Mouse (Mus musculus) neural tube, embryonic 12.5 days (tissue): Measurements from ENCODE around the gene Gm20388. TPM values are rescaled to one million over a fixed set of nuclear protein-coding genes. Genes with fewer than 3 reads are reported as not detected.

Experiments
- ATAC-seq: fragments of 200-750 bp; cut with Nextera tagmentation; 2 replicates; pipeline ENCODE4 v1.8.0; 2017; ENCODE audit warnings: low read depth, mild to moderate bottlenecking, moderate TSS enrichment, moderate library complexity; ENCODE audit not compliant: low FRiP score
- H3K27ac ChIP-seq: fragments of 300-500 bp; sonication (generic); 2 replicates; pipeline ENCODE4 v1.5.1; 2016
- H3K27me3 ChIP-seq: fragments of 300-500 bp; sonication (generic); replicated peaks from 2 replicates; pipeline ENCODE4 v1.6.1; 2016; ENCODE audit warnings: mild to moderate bottlenecking
- H3K36me3 ChIP-seq: fragments of 300-500 bp; sonication (generic); 2 replicates; pipeline ENCODE4 v1.6.1; 2016; ENCODE audit warnings: mild to moderate bottlenecking
- H3K4me1 ChIP-seq: fragments of 300-500 bp; sonication (generic); 2 replicates; pipeline ENCODE4 v1.6.1; 2016
- H3K4me2 ChIP-seq: fragments of 300-500 bp; sonication (generic); replicated peaks from 2 replicates; pipeline ENCODE4 v1.6.1; 2016; ENCODE audit warnings: mild to moderate bottlenecking
- H3K4me3 ChIP-seq: fragments of 300-500 bp; sonication (generic); 2 replicates; pipeline ENCODE4 v1.5.1; 2016
- H3K9ac ChIP-seq: fragments of 300-500 bp; sonication (generic); 2 replicates; pipeline ENCODE4 v1.6.1; 2016; ENCODE audit warnings: mild to moderate bottlenecking
- H3K9me3 ChIP-seq: fragments of 300-500 bp; sonication (generic); 2 replicates; pipeline ENCODE4 v1.6.1; 2016; ENCODE audit warnings: mild to moderate bottlenecking
- WGBS: fragments of 180-500 bp; shearing (Covaris S2); methylation state at CpG from one replicate; pipeline ENCODE4 v1.1.7; 2016; 5-methylcytosine and 5-hydroxymethylcytosine counted together
- polyA plus RNA-seq: library from polyadenylated mRNA; unstranded; fragments of >200 nt; fragmentation: Nextera tagmentation; extraction: Ambion mirVana; gene quantifications from 2 replicates; pipeline ENCODE4 v1.2.1, GENCODE M21; 2016

Gm20388 gene
- polyA plus RNA-seq, 1 experiment from 2014 or later = not detected

DNA sequence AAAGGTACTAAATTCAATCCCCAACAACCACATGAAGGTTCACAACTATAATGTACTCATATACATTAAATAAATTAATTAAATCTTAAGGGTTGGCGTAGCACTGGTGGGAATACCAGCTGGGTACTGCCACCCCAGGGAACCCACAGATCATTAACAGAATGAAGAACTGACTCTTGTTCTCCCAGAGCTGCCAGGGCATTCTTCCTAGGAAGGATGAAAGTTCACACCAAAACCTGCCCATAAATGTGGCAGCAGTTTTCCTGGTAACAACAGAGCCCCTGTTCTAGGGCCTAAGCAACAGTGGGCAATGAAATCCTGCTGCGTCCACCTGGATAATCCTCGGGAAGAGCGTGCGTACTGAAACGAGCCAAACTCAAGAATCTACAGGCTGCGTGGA is 2531.7 kb downstream of the Gm20388 start:
- Histone ChIP-seq H3K9ac (peak overlapping the region; percentile 86), H3K9me3 (no peaks in the 10 kb centered on the region), H3K36me3 (peaks cover 22% of the 10 kb centered on the region), H3K4me3 (peak overlapping the region; percentile 68), H3K27ac (no peak overlapping the region), H3K4me2 (peak overlapping the region; percentile 89), H3K27me3 (no peaks in the 10 kb centered on the region), H3K4me1 (peaks cover 30% of the 10 kb centered on the region)
- no peak for ATAC-seq
- 17% methylated on average over 7 of the region's 7 CpGs for WGBS

DNA sequence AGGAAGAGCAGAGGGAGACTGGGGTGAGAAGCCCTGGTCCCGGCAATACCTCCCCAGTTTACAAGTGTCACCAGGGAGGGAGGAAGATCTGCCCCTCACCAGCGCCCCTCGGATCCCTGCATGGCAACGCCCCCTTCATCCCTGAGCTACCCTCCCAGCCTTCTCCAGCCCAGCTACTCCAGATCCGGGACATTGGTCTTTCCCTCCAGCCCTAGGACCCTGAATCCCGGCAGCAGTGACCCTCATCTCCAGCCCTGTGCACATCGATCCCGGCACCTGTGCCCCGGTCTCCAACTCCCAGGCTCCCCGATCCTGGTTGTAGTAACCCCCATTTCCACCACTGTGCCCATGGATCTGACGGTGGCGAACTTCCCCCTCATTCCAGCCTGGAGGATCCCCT is 2532.1 kb downstream of the Gm20388 start:
- Histone ChIP-seq H3K4me3 (peak overlapping the region; percentile 68), H3K36me3 (peaks cover 18% of the 10 kb centered on the region), H3K27ac (peak overlapping the region; percentile 65), H3K4me1 (peaks cover 30% of the 10 kb centered on the region), H3K9me3 (no peaks in the 10 kb centered on the region), H3K9ac (peak overlapping the region; percentile 86), H3K4me2 (peak overlapping the region; percentile 89), H3K27me3 (no peaks in the 10 kb centered on the region)
- 2% methylated on average over 12 of the region's 12 CpGs for WGBS
- peak; percentile 39 for ATAC-seq

DNA sequence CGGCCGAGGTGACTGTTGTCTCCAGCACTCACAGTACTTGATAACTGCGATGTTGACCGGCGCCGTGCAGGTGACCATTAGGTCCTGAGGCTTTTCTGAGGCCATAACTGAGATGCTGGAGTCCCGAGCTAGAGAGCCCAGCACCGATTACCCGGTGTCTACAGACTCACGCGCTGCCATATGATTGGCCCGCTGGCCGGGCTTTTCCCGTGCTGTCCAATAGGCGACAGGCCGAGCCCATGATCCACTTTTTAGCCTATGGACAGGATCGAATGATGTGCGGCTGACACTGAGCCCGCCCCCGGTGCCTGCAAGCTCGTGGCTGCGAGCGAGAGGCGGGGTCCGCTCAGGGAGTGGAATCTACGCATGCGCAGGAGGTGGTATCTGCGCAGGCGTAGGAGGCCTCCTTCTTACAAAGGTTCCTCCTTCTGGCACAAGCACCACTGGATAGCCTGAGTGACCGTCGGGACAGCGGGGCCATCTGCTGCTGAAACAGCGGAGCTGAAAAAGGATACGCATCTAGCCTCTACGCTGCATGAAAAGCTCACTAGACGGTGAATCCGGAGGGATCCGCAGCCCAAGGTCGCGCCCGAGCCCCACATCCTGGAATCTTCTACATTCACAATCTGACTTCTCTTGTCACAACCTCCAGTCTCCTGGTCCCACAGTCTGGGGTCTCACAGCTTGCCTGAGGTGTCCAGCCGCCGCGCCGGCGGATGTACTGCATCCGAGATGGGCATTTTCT is 2532.8 kb downstream of the Gm20388 start, which contains the start of gene Mvd:
Mvd (minus strand) TSS at position 161 of the 745 bp plus-strand sequence.
- Histone ChIP-seq H3K9ac (peak within 1 kb of the TSS; percentile 86), H3K27me3 (no peaks in the 10 kb centered on the region), H3K4me3 (peak within 1 kb of the TSS; percentile 68), H3K4me1 (peaks cover 30% of the 10 kb centered on the region), H3K36me3 (peaks cover 11% of the 10 kb centered on the region), H3K9me3 (no peaks in the 10 kb centered on the region), H3K4me2 (peak within 1 kb of the TSS; percentile 89), H3K27ac (peak within 1 kb of the TSS; percentile 94)
- WGBS = under 1% methylated on average over 47 of the region's 47 CpGs
- ATAC-seq = peak; percentile 98

DNA sequence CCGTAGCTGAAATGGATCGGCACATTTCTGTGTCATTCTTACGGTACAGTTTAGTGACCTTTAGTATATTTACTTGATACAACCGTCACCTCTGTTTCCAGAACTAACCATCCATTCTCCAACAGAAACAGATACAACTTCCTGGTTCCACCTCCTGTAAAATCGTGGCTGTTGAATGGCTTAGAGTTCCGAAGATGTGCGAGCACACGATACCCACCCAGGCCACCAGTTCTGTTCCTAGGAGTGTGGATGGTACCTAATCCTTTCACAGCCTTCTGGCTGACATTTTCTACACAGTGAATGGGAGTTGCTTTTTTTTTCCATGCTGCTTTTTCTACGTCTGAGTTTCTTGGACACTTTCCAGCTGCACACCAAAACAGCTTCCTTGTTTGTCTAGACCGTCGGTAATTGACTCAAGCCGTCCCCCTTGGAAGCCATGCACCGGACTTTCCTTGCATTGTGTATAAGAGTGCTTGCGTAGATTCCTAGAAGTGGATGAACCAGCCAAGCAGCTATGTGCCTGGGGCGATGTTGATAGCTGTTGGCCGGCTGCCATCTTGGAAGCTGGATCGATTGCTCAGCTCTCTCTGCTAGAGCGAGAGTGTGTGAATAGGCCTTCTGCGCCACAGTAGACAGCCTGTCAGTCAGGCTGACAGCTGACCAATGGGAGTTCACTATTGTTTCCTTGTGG is 2533.6 kb downstream of the Gm20388 start:
- Histone ChIP-seq H3K9ac (peak overlapping the region; percentile 67), H3K36me3 (peaks cover 5% of the 10 kb centered on the region), H3K27ac (peak overlapping the region; percentile 94), H3K27me3 (no peaks in the 10 kb centered on the region), H3K4me1 (peaks cover 30% of the 10 kb centered on the region), H3K9me3 (no peaks in the 10 kb centered on the region), H3K4me3 (peak overlapping the region; percentile 68), H3K4me2 (peak overlapping the region; percentile 89)
- 22% methylated on average over 19 of the region's 19 CpGs for WGBS
- ATAC-seq = 0 out of 2 replicates have a peak, but pooled peaks have one; percentile 2

DNA sequence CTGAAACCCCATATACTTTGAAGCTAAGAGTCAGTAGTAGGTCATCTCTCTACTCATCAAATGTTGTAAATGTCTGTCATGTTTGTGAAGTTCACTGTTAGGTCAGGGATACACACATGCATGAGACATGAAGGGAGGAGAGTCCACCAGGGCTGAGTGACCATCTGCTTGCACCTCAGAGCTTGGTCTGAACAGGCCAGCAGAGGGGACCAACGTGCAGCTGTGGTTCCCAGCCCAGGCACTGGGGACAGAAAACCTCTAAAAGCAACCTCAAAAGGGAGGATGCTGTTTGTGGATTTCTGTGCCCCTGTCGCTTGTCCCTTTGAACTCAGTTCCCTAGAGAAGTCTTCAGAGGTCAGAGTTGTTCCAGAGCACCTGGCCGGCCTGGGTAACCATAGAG is 2534.6 kb downstream of the Gm20388 start:
- Histone ChIP-seq H3K4me3 (no peak overlapping the region; the same call in 1 of the 2 replicates), H3K36me3 (no peaks in the 10 kb centered on the region), H3K27ac (no peak overlapping the region), H3K9me3 (no peaks in the 10 kb centered on the region), H3K9ac (no peak overlapping the region), H3K27me3 (no peaks in the 10 kb centered on the region), H3K4me1 (peaks cover 30% of the 10 kb centered on the region), H3K4me2 (peak overlapping the region; percentile 89)
- 71% methylated on average over 3 of the region's 3 CpGs for whole genome bisulfite sequencing
- no peak for ATAC-seq

DNA sequence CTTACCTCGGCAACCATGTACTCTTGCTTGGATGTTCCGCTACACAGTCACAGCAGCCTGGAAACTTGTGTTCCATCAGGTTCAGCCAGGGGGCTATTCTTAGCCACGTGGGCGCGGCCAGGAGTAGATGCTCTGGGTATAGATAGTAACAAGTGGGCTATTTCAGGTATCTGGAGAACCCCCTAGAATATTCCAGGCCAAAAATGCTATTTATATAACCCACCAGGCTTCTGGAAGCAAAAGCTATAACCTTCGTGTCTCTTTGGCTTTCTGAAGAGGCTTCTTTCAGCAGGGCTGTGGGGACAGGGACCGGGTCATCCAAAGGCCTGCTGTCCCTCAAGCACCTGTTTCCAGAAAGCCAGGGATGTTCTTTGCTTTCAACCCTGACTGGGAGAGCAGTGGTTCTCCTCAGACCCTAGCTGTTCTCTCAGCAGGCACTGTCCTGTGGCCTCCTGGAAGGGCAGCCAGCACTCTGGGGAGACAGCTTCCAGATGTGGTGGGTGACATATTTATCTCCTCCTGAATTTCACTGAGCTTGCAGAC is 2540.6 kb downstream of the Gm20388 start:
- 84% methylated on average over 7 of the region's 7 CpGs for WGBS
- Histone ChIP-seq H3K9ac (no peak overlapping the region), H3K27ac (no peak overlapping the region), H3K4me1 (no peaks in the 10 kb centered on the region), H3K4me2 (no peak overlapping the region), H3K4me3 (no peak overlapping the region), H3K27me3 (peaks cover 3% of the 10 kb centered on the region; the same call in 1 of the 2 replicates), H3K9me3 (no peaks in the 10 kb centered on the region), H3K36me3 (no peaks in the 10 kb centered on the region)
- ATAC-seq = no peak

DNA sequence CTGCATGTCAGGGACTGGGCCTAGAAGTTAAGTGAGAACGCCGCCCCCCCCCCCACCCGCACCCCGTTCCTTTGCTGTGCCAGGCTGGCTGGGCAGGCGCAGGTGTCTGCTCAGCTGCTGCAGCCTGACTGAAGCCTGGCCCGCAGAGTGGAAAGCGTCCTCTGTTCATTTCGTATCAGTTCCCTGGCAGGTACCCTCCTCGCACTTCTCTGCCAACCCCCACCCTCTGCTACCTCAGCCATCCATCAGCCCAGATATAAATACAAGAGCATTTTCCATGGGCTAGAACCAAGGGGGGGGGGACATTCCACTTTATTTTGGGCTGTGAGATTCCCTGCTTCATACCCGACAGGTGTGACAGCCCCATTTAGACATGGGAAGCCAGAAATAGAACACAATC is 2541.5 kb downstream of the Gm20388 start:
- H3K4me1 ChIP-seq = no peaks in the 10 kb centered on the region
- no peak overlapping the region for H3K27ac ChIP-seq
- no peak overlapping the region for H3K4me2 ChIP-seq
- H3K9me3 ChIP-seq = no peaks in the 10 kb centered on the region
- ATAC-seq = no peak
- no peak overlapping the region for H3K9ac ChIP-seq
- 85% methylated on average over 10 of the region's 10 CpGs for WGBS
- H3K4me3 ChIP-seq = no peak overlapping the region
- H3K27me3 ChIP-seq = peaks cover 3% of the 10 kb centered on the region; the same call in 1 of the 2 replicates
- no peaks in the 10 kb centered on the region for H3K36me3 ChIP-seq

DNA sequence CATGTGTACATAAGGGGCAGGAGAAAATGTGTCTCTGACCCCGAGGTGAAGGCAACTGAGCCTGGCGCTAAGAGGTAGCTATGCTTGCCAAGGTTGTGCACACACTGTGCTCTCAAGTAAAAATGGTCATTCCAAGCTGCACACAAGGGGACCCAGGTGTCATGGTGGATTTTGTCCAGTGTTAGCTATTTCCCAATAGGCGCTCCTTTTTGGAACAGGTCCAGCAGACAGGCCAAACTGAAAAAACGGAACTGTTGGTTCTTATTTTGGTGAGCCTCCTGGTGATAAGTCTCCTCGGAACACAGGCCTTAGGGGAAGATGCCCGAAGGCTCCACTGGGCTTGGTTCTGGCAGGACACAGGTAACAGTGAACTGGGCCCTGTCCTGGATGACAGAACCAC is 2543.8 kb downstream of the Gm20388 start:
- 87% methylated on average over 6 of the region's 6 CpGs for WGBS
- Histone ChIP-seq H3K4me3 (no peak overlapping the region), H3K4me1 (no peaks in the 10 kb centered on the region), H3K9me3 (no peaks in the 10 kb centered on the region), H3K36me3 (no peaks in the 10 kb centered on the region), H3K9ac (no peak overlapping the region), H3K4me2 (no peak overlapping the region), H3K27me3 (peaks cover 11% of the 10 kb centered on the region), H3K27ac (no peak overlapping the region)
- ATAC-seq = no peak

DNA sequence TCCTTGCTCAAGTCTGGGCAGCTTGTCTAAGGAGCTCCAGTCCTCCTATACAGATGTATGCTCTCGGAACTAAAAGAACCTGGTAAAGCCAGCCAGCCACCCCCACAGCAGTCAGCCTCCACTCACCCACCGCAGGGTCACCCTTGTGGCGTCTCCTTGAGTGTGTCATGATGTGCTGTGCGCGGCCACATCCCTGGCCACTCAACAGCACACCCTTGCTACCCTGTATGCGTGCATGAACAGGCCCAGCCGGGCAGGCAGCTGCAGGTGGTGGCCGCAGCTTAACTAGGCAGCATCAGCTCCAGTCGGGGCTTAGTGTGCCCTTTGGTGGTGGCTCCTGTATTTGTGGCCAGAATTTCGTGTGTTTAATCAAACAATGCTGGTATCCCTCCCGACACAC is 2546.5 kb downstream of the Gm20388 start:
- 79% methylated on average over 11 of the region's 11 CpGs for WGBS
- Histone ChIP-seq H3K27ac (no peak overlapping the region), H3K9me3 (no peaks in the 10 kb centered on the region)

DNA sequence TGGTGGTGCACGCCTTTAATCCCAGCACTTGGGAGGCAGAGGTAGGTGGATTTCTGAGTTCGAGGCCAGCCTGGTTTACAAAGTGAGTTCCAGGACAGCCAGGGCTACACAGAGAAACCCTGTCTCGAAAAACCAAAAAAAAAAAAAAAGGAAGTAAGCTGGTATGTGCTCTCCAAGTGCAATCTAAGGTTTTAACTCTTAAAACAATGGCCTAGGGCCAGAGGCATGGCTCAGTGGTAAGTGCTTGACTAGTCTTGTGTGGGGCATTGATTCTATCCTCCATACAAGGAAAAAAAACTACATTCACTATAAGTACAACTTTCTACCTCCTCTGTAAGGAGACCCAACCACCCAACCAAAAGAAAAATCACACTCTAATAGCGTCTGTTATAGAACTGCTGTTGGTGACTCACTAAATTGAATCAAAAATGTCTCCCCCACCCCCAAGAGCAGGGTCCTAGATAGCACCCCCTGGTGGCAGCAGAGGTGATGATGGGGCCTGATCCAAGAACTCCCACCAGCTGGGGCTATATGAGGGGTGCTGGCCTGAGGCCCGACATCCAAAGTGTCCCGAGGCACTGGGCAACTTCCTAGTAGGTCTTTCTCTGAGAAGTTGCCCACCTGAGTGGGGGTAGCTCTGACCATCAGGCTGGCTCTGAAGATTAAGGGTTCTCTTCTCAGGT is 2548.7 kb downstream of the Gm20388 start:
- H3K4me2 ChIP-seq = no peak overlapping the region
- H3K4me1 ChIP-seq = peaks cover 13% of the 10 kb centered on the region
- WGBS = 56% methylated on average over 6 of the region's 6 CpGs
- no peak overlapping the region for H3K9ac ChIP-seq
- no peak for ATAC-seq
- peaks cover 47% of the 10 kb centered on the region for H3K27me3 ChIP-seq
- H3K4me3 ChIP-seq = no peak overlapping the region
- no peaks in the 10 kb centered on the region for H3K9me3 ChIP-seq
- H3K27ac ChIP-seq = no peak overlapping the region
- H3K36me3 ChIP-seq = no peaks in the 10 kb centered on the region

More for the DNA sequence above, 2546.5 kb downstream of the Gm20388 start:
- no peaks in the 10 kb centered on the region for H3K36me3 ChIP-seq
- H3K27me3 ChIP-seq = peaks cover 38% of the 10 kb centered on the region
- no peak overlapping the region for H3K4me2 ChIP-seq
- H3K4me3 ChIP-seq = no peak overlapping the region
- no peak overlapping the region for H3K9ac ChIP-seq
- peaks cover 13% of the 10 kb centered on the region for H3K4me1 ChIP-seq
- no peak for ATAC-seq

DNA sequence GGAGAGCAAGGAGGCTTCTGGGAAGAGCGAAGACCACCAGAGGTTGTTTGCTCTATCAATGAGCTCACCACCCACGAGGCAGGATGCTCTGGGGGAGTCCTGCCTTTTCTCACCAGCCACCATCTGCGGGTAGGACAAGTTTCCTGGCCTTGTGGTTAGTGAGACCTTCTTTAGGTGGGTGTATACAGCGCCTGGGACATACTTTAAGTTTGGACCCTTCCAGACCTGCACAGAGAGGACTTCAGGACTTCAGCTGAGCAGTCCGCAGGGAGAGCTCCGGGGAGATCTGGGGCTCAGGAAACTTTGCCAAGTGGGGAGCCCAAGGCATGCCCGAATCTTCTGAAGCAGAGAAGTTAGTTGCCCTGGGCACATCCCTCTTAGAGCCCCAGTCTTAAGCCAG is 2549.3 kb downstream of the Gm20388 start:
- 23% methylated on average over 7 of the region's 7 CpGs for WGBS
- H3K9ac ChIP-seq = no peak overlapping the region
- no peaks in the 10 kb centered on the region for H3K36me3 ChIP-seq
- no peak overlapping the region for H3K27ac ChIP-seq
- H3K9me3 ChIP-seq = no peaks in the 10 kb centered on the region
- H3K27me3 ChIP-seq = peaks cover 47% of the 10 kb centered on the region
- peak overlapping the region; percentile 64 for H3K4me2 ChIP-seq
- no peak overlapping the region for H3K4me3 ChIP-seq
- ATAC-seq = no peak
- peaks cover 13% of the 10 kb centered on the region for H3K4me1 ChIP-seq
